Mouse (Mus musculus) limb, embryonic 11.5 days (tissue): ENCODE results near the gene Necap2. TPM values are rescaled to one million over a fixed set of nuclear protein-coding genes. Genes with fewer than 3 reads are reported as not detected.

Experiments
- ATAC-seq: fragments of 200-750 bp; cut with Nextera tagmentation; 2 replicates; pipeline ENCODE4 v1.8.0; 2017; ENCODE audit warnings: low read depth; ENCODE audit not compliant: insufficient number of reproducible peaks, low FRiP score, low TSS enrichment
- DNase-seq: peaks from one replicate; pipeline ENCODE4 v3.0.0-alpha.2; 2015; ENCODE audit warnings: low spot score
- H3K27ac ChIP-seq: fragments of 300-500 bp; sonication (generic); replicated peaks from 2 replicates; pipeline ENCODE4 v1.5.1; 2014; ENCODE audit warnings: low read depth, mild to moderate bottlenecking, low read length
- H3K27me3 ChIP-seq: fragments of 300-500 bp; sonication (generic); 2 replicates; pipeline ENCODE4 v1.6.1; 2014; ENCODE audit warnings: mild to moderate bottlenecking, low read length, mixed read lengths; ENCODE audit not compliant: control insufficient read depth, insufficient read depth
- H3K36me3 ChIP-seq: fragments of 300-500 bp; sonication (generic); 2 replicates; pipeline ENCODE4 v1.6.1; 2014; ENCODE audit warnings: mild to moderate bottlenecking, low read length, moderate library complexity, mixed read lengths; ENCODE audit not compliant: control insufficient read depth, insufficient read depth
- H3K4me1 ChIP-seq: fragments of 300-500 bp; sonication (generic); 2 replicates; pipeline ENCODE4 v1.6.1; 2014; ENCODE audit warnings: low read length, mixed read lengths; ENCODE audit not compliant: control insufficient read depth, insufficient read depth
- H3K4me2 ChIP-seq: fragments of 300-500 bp; sonication (generic); 2 replicates; pipeline ENCODE4 v1.6.1; 2014; ENCODE audit warnings: low read depth, mild to moderate bottlenecking, moderate library complexity; ENCODE audit not compliant: severe bottlenecking
- H3K4me3 ChIP-seq: fragments of 300-500 bp; sonication (generic); 2 replicates; pipeline ENCODE4 v1.5.1; 2014; ENCODE audit warnings: low read depth, low read length
- H3K9ac ChIP-seq: fragments of 300-500 bp; sonication (generic); 2 replicates; pipeline ENCODE4 v1.6.1; 2014; ENCODE audit warnings: mild to moderate bottlenecking, low read length
- H3K9me3 ChIP-seq: fragments of 300-500 bp; sonication (generic); 2 replicates; pipeline ENCODE4 v1.6.1; 2016; ENCODE audit warnings: low read length; ENCODE audit not compliant: control insufficient read depth
- WGBS: fragments of 180-500 bp; shearing (Covaris S2); extraction: QIAGEN DNeasy Blood & Tissue Kit; methylation state at CpG from one replicate; pipeline ENCODE4 v1.1.7; 2014; 5-methylcytosine and 5-hydroxymethylcytosine counted together
- polyA plus RNA-seq: library from polyadenylated mRNA; unstranded; fragments of >200 nt; fragmentation: Nextera tagmentation; extraction: Ambion mirVana; gene quantifications from 2 replicates; pipeline ENCODE4 v1.2.1, GENCODE M21; 2014

The Necap2 gene
- polyA plus RNA-seq, 1 experiment from 2014 or later = 71.0 TPM

DNA sequence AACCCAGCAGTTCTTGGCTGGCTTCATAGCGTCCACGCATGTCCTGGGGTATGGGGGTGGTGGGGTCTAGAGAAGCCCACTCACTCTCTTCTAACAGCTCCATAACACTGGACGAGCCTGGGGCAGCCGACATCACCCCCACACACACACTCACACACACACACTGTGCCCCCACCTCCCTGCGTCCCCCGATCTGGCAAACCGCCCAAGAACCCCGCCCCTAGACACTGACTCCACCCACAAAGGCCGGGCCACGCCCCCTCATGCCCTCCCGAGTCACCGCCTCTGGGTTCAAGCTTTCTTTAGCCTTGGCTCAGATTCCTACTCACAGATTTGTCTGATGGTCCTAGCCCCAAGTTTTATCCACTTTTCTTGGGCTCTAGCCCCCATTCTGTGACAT lies 37.0 kb downstream of the Necap2 start:
- no peak overlapping the region for H3K27ac ChIP-seq
- no peak for ATAC-seq
- H3K36me3 ChIP-seq = peaks cover 14% of the 10 kb centered on the region; the same call in 1 of the 2 replicates
- 50% methylated on average over 12 of the region's 12 CpGs for WGBS
- no peaks in the 10 kb centered on the region for H3K27me3 ChIP-seq
- no peak overlapping the region for H3K4me2 ChIP-seq
- H3K4me1 ChIP-seq = no peaks in the 10 kb centered on the region
- DNase-seq = no peak
- no peak overlapping the region for H3K9ac ChIP-seq
- no peaks in the 10 kb centered on the region for H3K9me3 ChIP-seq
- no peak overlapping the region for H3K4me3 ChIP-seq

DNA sequence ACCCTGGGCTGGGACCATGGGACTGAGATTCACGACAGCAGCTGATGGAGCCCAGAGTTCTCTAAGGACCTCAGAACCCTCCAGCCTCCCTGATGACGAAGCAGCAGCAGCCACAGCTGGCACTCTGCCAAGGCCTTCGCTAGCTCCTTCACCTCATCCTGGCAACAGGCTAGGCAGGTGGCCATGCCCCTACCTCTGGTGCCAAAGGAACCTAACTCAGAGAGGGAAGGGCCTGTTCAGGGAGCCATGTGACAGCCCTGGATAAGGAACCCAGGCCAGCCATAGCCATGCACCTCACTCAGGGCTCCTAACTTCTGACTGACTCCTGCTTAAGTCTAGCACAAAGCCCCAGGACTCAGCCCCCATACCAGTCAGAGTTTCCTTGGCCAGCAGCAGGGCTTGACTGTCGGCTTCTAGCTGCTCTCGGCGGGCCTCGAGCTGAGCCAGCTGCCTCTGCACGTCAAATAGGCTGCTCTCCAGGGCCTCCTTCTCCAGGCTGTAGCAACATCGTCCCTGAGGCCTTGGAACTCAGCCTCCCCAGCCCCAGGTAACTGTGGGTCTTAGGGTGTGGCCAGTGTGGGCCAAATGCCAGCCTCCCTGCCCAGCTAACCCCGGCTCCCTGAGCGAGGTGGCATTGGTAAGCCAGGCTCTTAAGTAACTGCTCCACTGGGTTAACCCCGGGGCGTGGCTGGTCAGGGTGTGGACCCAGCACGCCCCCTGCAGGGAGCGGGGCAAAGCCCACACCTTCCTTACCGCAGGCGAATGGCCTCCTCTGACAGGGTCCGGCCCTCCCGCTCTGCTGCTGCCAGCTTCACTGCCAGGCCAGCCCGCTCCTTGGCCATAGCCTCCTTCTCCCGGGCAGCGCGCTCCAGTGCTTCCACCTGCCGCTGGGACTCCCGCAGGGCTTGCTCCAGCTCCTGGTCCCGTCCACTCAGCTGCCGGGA lies 44.3 kb downstream of the Necap2 start:
- Histone ChIP-seq H3K4me1 (no peaks in the 10 kb centered on the region), H3K9ac (no peak overlapping the region), H3K27ac (no peak overlapping the region), H3K4me2 (no peak overlapping the region), H3K27me3 (no peaks in the 10 kb centered on the region), H3K4me3 (no peak overlapping the region), H3K36me3 (peaks cover 8% of the 10 kb centered on the region; the same call in 1 of the 2 replicates), H3K9me3 (no peaks in the 10 kb centered on the region)
- ATAC-seq (no peak), DNase-seq (no peak)
- WGBS = 86% methylated on average over 27 of the region's 27 CpGs

DNA sequence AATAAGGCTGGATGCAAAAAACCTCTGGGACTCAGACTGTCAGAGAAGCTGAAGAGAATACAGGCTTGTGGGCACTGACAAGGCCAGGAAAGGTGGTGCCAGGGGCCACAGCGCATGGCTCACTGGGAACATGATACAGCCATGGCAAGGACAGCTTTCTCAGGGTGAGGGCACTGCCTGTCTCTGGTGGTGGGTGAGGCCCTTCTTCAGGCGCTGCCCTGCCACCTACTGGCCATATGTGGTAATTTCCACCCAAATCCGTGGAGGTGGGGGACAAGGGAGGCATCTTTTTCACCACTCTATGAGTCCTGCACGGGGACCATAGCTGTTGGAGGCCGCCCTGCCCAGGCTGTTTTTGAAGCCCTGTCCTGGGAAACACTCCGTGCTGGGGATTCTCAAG lies 46.4 kb downstream of the Necap2 start:
- Histone ChIP-seq H3K9ac (no peak overlapping the region; the same call in 1 of the 2 replicates), H3K4me2 (no peak overlapping the region), H3K9me3 (no peaks in the 10 kb centered on the region), H3K27me3 (no peaks in the 10 kb centered on the region), H3K36me3 (peaks cover 4% of the 10 kb centered on the region; the same call in 1 of the 2 replicates), H3K27ac (no peak overlapping the region), H3K4me3 (no peak overlapping the region), H3K4me1 (no peaks in the 10 kb centered on the region)
- no peak for ATAC-seq
- 18% methylated on average over 6 of the region's 6 CpGs for WGBS
- peak; percentile 84 for DNase-seq

DNA sequence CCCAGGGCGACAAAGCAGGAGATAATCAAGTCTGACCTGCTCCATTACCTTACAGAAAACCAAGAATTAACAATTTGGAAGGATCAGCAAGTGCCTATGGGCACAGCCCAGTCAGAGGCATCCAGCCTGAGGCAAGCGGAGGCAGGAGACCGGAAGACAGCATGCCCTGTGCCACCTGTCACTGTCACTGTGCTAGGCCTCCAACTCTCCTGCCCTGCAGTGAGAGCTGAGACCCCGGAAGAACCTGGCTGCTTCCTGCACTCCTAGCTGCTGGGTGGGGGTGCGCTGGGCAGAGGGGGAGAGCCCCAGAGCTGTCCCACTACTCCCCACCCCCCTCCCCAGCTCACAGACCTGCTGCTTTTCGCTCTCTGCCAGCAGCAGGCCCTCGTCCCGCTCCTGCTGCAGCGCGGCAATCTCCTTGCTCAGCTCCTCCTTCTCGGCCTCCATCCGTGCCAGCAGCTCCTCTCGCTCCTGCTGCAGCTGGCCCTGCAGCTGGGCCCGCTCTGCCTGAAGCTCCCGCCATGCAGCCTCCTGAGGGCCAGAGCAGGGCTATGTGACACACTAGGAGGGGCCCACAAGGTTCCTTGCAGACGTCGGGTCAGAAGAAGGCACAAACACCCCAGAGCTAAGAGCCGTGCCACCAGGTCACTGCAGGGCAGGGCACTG lies 47.5 kb downstream of the Necap2 start:
- WGBS = 90% methylated on average over 18 of the region's 18 CpGs
- no peak overlapping the region for H3K4me3 ChIP-seq
- H3K27ac ChIP-seq = no peak overlapping the region
- DNase-seq (no peak), ATAC-seq (no peak)
- no peak overlapping the region for H3K4me2 ChIP-seq
- H3K4me1 ChIP-seq = no peaks in the 10 kb centered on the region
- H3K9ac ChIP-seq = 0 out of 2 replicates have a peak overlapping the region, but pooled peaks have one; percentile 13
- H3K27me3 ChIP-seq = no peaks in the 10 kb centered on the region
- H3K9me3 ChIP-seq = no peaks in the 10 kb centered on the region
- peaks cover 4% of the 10 kb centered on the region; the same call in 1 of the 2 replicates for H3K36me3 ChIP-seq

DNA sequence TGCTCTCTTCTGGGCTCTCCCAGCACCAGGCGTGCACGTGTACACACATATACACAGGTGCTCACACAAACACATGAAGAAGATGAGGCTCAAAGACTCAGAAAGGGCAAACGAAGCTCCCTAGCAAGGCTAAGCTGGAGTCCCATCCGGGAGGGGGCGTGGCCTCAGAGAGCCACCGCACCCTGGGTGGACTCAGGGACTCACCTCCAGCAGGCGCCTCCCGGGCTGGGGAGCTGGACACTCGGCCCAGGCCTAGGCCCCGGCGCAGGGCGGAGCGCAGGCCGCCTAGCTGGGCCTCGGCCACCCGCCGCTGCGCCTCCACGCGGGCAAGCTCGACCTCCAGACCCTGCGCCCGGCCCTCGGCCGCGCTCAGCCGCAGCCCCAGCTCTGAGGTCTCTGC lies 53.2 kb downstream of the Necap2 start:
- H3K9ac ChIP-seq = no peak overlapping the region
- H3K4me1 ChIP-seq = peaks cover 20% of the 10 kb centered on the region
- WGBS = 71% methylated on average over 27 of the region's 27 CpGs
- no peak overlapping the region for H3K4me3 ChIP-seq
- no peak for ATAC-seq
- DNase-seq = no peak
- H3K27ac ChIP-seq = no peak overlapping the region
- no peak overlapping the region for H3K4me2 ChIP-seq
- H3K27me3 ChIP-seq = no peaks in the 10 kb centered on the region
- no peaks in the 10 kb centered on the region; the same call in 1 of the 2 replicates for H3K36me3 ChIP-seq
- H3K9me3 ChIP-seq = no peaks in the 10 kb centered on the region

DNA sequence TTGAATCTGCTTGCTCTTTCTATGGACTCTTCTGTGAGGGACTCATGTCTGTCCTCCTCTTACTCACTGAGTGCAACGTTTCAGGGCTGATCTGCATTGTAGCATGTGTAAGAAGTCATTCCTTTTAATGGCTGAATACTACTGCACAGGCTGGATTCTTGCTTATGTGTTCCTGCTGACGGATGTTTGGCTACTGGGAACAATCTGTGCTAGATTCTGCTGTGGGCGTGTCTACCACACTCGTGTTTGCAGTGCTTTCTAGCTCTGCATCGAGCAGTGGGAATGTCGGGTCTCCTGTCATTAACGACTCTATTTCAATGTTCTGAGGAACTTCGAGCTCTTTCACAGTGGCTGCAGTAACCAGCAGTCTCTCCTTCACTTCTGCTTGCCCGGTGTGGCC lies 54.1 kb downstream of the Necap2 start:
- Histone ChIP-seq H3K4me3 (no peak overlapping the region), H3K9ac (no peak overlapping the region), H3K36me3 (no peaks in the 10 kb centered on the region; the same call in 1 of the 2 replicates), H3K9me3 (no peaks in the 10 kb centered on the region), H3K27ac (no peak overlapping the region), H3K4me1 (peaks cover 21% of the 10 kb centered on the region), H3K4me2 (no peak overlapping the region), H3K27me3 (no peaks in the 10 kb centered on the region)
- no peak for DNase-seq
- ATAC-seq = no peak
- WGBS = 81% methylated on average over 9 of the region's 9 CpGs

DNA sequence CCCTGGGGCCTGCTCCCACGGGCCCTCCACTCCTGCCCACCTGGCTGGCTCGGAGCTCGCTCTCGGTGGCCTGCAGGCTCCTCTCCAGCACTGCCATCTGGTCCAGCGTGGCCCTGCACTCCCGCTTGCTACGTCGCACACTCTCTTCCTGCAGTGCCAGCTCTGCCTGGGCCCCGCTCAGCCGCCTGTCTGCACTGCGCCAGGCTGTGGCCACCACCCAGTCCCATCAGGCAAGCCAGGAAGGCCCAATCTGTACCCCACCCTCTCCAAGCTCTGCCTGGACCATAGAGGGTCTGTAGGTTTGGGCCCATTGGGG lies 56.6 kb downstream of the Necap2 start:
- Histone ChIP-seq H3K9me3 (no peaks in the 10 kb centered on the region), H3K4me1 (peaks cover 21% of the 10 kb centered on the region), H3K27ac (peak overlapping the region; percentile 89), H3K4me2 (no peak overlapping the region), H3K4me3 (no peak overlapping the region), H3K36me3 (no peaks in the 10 kb centered on the region; the same call in 1 of the 2 replicates), H3K27me3 (no peaks in the 10 kb centered on the region), H3K9ac (peak overlapping the region; percentile 55)
- WGBS = 72% methylated on average over 11 of the region's 11 CpGs
- ATAC-seq (no peak), DNase-seq (peak; percentile 46)

DNA sequence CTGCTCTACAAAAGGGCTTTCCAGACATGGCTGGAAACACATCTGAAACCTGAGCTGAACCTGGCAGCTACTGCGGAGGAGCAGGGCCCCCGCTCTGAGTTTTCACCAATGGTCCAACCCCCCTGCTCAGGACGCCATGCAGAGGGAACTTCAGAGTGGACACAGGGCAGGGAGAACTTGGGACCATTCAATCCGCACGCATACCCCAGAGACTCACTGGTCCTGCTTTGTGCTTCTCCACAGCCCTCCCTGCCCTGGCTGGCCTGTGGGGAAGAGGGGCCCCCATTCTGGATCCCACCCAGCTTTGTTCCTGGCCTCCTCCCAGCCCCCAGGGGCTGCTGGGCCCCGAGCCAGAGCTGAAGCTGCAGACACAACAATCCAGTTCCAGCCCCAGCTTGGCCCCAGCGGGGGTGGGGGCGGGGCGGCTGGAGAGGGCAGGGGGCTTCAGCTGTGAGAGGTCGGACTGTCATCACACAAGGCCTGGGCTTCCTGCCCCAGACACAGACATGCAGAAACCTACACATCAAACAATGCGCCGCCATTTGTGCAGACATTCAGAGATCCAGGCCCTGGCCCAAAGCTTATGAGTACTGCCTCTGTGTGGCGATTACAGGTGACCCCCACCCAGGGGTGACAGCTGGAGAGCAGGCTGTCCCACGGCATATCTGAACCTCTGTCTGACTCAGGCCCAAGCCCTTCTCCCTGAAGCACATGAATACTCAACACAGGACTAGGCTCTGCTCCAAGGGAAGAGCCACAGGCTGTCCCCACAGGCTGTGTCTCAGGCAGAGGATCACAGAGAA lies 57.1 kb downstream of the Necap2 start:
- Histone ChIP-seq H3K4me3 (no peak overlapping the region), H3K4me2 (0 out of 2 replicates have a peak overlapping the region, but pooled peaks have one; percentile 7), H3K27me3 (no peaks in the 10 kb centered on the region), H3K36me3 (no peaks in the 10 kb centered on the region; the same call in 1 of the 2 replicates), H3K4me1 (peaks cover 21% of the 10 kb centered on the region), H3K9me3 (no peaks in the 10 kb centered on the region), H3K27ac (peak overlapping the region; percentile 89), H3K9ac (peak overlapping the region; percentile 55)
- DNase-seq (peak; percentile 71), ATAC-seq (0 out of 2 replicates have a peak, but pooled peaks have one; percentile 37)
- WGBS = 23% methylated on average over 14 of the region's 14 CpGs
